Mouse (Mus musculus) hindbrain, embryonic 16.5 days (tissue): Measurements from ENCODE around the gene Nid1. TPM values are rescaled to one million over a fixed set of nuclear protein-coding genes. Genes with fewer than 3 reads are reported as not detected.
"Not testable (repeated sequence)": the region's sequence is repeated elsewhere in the genome, so short reads cannot be mapped to it uniquely, and the experiment has no call there.

Experiments
- ATAC-seq: fragments of 200-750 bp; cut with Nextera tagmentation; 2 replicates; pipeline ENCODE4 v1.8.0; 2017; ENCODE audit warnings: moderate TSS enrichment, moderate library complexity
- H3K27ac ChIP-seq: fragments of 300-500 bp; sonication (generic); 2 replicates; pipeline ENCODE4 v1.5.1; 2014; ENCODE audit warnings: low read depth, mild to moderate bottlenecking, control low read depth, low read length, moderate library complexity
- H3K27me3 ChIP-seq: fragments of 300-500 bp; sonication (generic); replicated peaks from 2 replicates; pipeline ENCODE4 v1.6.1; 2014; ENCODE audit warnings: low read length; ENCODE audit not compliant: control insufficient read depth, insufficient read depth
- H3K36me3 ChIP-seq: fragments of 300-500 bp; sonication (generic); 2 replicates; pipeline ENCODE4 v1.6.1; 2014; ENCODE audit warnings: mild to moderate bottlenecking, low read length, moderate library complexity, mixed read lengths; ENCODE audit not compliant: control insufficient read depth, insufficient read depth
- H3K4me1 ChIP-seq: fragments of 300-500 bp; sonication (generic); 2 replicates; pipeline ENCODE4 v1.6.1; 2014; ENCODE audit warnings: low read depth, low read length; ENCODE audit not compliant: control insufficient read depth, insufficient read depth
- H3K4me2 ChIP-seq: fragments of 300-500 bp; sonication (generic); 2 replicates; pipeline ENCODE4 v1.6.1; 2014; ENCODE audit warnings: mild to moderate bottlenecking, low read length, control low read depth, moderate library complexity
- H3K4me3 ChIP-seq: fragments of 300-500 bp; sonication (generic); 2 replicates; pipeline ENCODE4 v1.5.1; 2014; ENCODE audit warnings: mild to moderate bottlenecking, low read length, control low read depth, moderate library complexity
- H3K9ac ChIP-seq: fragments of 300-500 bp; sonication (generic); 2 replicates; pipeline ENCODE4 v1.6.1; 2014; ENCODE audit warnings: low read depth, mild to moderate bottlenecking, control low read depth, low read length, moderate library complexity
- H3K9me3 ChIP-seq: fragments of 300-500 bp; sonication (generic); 2 replicates; pipeline ENCODE4 v1.6.1; 2014; ENCODE audit warnings: mild to moderate bottlenecking, low read length, moderate library complexity; ENCODE audit not compliant: control insufficient read depth
- WGBS: fragments of 180-500 bp; shearing (Covaris S2); extraction: QIAGEN DNeasy Blood & Tissue Kit; methylation state at CpG from one replicate; pipeline ENCODE4 v1.1.7; 2014; 5-methylcytosine and 5-hydroxymethylcytosine counted together
- polyA plus RNA-seq: library from polyadenylated mRNA; unstranded; fragments of >200 nt; fragmentation: Nextera tagmentation; extraction: Ambion mirVana; gene quantifications from 2 replicates; pipeline ENCODE4 v1.2.1, GENCODE M21; 2015

Nid1 gene
- polyA plus RNA-seq = 63.8 and 78.5 TPM in 2 replicates

GRCm38 (mm10) chr13:13437460-13438015, at the start of gene Nid1:
Nid1 (plus strand) TSS chr13:13437551.
- under 1% methylated on average over 22 of the region's 39 CpGs for WGBS
- not testable (repeated sequence) for H3K4me1 ChIP-seq, H3K36me3 ChIP-seq, H3K9ac ChIP-seq, H3K27ac ChIP-seq, H3K9me3 ChIP-seq, H3K27me3 ChIP-seq
- Histone ChIP-seq H3K4me2 (peak within 1 kb of the TSS; percentile 47), H3K4me3 (peak within 1 kb of the TSS; percentile 28)
- peak; percentile 83 for ATAC-seq

GRCm38 (mm10) chr13:13393228-13394095, 43.9 kb upstream of the Nid1 start, which contains the start of gene Gpr137b:
Gpr137b (minus strand) TSS chr13:13394014.
- under 1% methylated on average over 33 of the region's 78 CpGs for WGBS
- Histone ChIP-seq H3K9ac (peak within 1 kb of the TSS; percentile 62), H3K4me2 (peak within 1 kb of the TSS; percentile 51), H3K27ac (0 out of 2 replicates have a peak within 1 kb of the TSS, but pooled peaks have one; percentile 48), H3K4me3 (peak within 1 kb of the TSS; percentile 44)
- peak; percentile 94 for ATAC-seq
- not testable (repeated sequence) for H3K9me3 ChIP-seq, H3K27me3 ChIP-seq, H3K4me1 ChIP-seq, H3K36me3 ChIP-seq

GRCm38 (mm10) chr13:13394096-13394395, 43.3 kb upstream of the Nid1 start:
- H3K4me2 ChIP-seq = peak overlapping the region; percentile 51
- not testable (repeated sequence) for ATAC-seq, H3K4me1 ChIP-seq, H3K9me3 ChIP-seq, H3K27me3 ChIP-seq, H3K36me3 ChIP-seq, H3K27ac ChIP-seq
- peak overlapping the region; percentile 48 for H3K9ac ChIP-seq
- H3K4me3 ChIP-seq = peak overlapping the region; percentile 44
- WGBS = under 1% methylated on average over 12 of the region's 15 CpGs

GRCm38 (mm10) chr13:13400851-13401250, 36.5 kb upstream of the Nid1 start:
- not testable (repeated sequence) for H3K4me2 ChIP-seq, H3K36me3 ChIP-seq, H3K27ac ChIP-seq, H3K4me1 ChIP-seq, H3K27me3 ChIP-seq, H3K4me3 ChIP-seq, H3K9ac ChIP-seq, H3K9me3 ChIP-seq, ATAC-seq
- 79% methylated on average over 3 of the region's 3 CpGs for WGBS

- H3K4me3 ChIP-seq, H3K27ac ChIP-seq, H3K27me3 ChIP-seq, H3K9ac ChIP-seq, H3K4me2 ChIP-seq, H3K9me3 ChIP-seq, H3K4me1 ChIP-seq, H3K36me3 ChIP-seq, ATAC-seq: not testable (repeated sequence)
- 76% methylated on average over 5 of the region's 5 CpGs for WGBS
These were observed 34.5 kb upstream of the Nid1 start for GRCm38 (mm10) chr13:13402818-13403217.

- not testable (repeated sequence) for H3K9me3 ChIP-seq, H3K36me3 ChIP-seq, H3K27me3 ChIP-seq, H3K27ac ChIP-seq, H3K4me1 ChIP-seq, H3K4me2 ChIP-seq, H3K9ac ChIP-seq, H3K4me3 ChIP-seq, ATAC-seq
- WGBS = 83% methylated on average over 2 of the region's 3 CpGs
These were observed 34.0 kb upstream of the Nid1 start for GRCm38 (mm10) chr13:13403366-13403765.

GRCm38 (mm10) chr13:13403839-13404238, 33.5 kb upstream of the Nid1 start:
- not testable (repeated sequence) for H3K4me3 ChIP-seq, H3K4me1 ChIP-seq, H3K4me2 ChIP-seq, ATAC-seq, H3K27me3 ChIP-seq, H3K9me3 ChIP-seq, H3K9ac ChIP-seq, H3K36me3 ChIP-seq, H3K27ac ChIP-seq
- 89% methylated on average over 4 of the region's 6 CpGs for WGBS

GRCm38 (mm10) chr13:13404517-13405155, 32.7 kb upstream of the Nid1 start:
- not testable (repeated sequence) for H3K27me3 ChIP-seq, H3K4me2 ChIP-seq, ATAC-seq, H3K9me3 ChIP-seq, H3K4me1 ChIP-seq, H3K4me3 ChIP-seq, H3K36me3 ChIP-seq, H3K27ac ChIP-seq, H3K9ac ChIP-seq
- WGBS = 86% methylated on average over 5 of the region's 6 CpGs

GRCm38 (mm10) chr13:13405511-13405910, 31.8 kb upstream of the Nid1 start:
- WGBS = no CpG with 5 or more reads among the region's 6 CpGs

More at GRCm38 (mm10) chr13:13405511-13405910, 31.8 kb upstream of the Nid1 start:
- H3K4me1 ChIP-seq, H3K4me3 ChIP-seq, H3K27me3 ChIP-seq, ATAC-seq, H3K4me2 ChIP-seq, H3K9me3 ChIP-seq, H3K9ac ChIP-seq, H3K36me3 ChIP-seq, H3K27ac ChIP-seq: not testable (repeated sequence)
